Mouse (Mus musculus) cerebellum, adult 11 months (tissue): Measurements from ENCODE around the gene Olfr785.
"Not testable (repeated sequence)": the region's sequence is repeated elsewhere in the genome, so short reads cannot be mapped to it uniquely, and the experiment has no call there.

Source experiments
- DNase-seq: peaks from one replicate; pipeline ENCODE4 v3.0.0; 2022

The Olfr785 gene

DNA sequence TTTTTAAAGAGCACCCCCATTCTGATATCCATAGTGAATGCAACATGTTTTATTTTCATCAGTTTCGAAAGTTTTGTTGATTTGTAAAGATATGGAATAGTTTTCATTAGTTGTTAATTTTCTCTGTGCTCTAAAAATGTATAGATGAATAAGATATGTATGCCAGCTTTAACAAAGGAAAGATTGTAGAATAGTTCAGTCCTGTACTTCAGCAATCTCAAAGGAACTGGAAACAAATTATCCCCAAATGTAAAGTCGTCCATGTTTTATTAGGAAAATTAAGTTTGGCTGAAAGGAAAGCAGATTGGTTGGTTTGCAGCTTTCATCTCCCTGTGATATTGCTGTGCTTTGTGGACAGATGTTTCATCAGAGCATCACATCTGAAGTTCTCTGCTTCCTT lies at the start of gene Olfr785:
Gene Olfr785, plus strand, starts transcription at position 301 of the 400 bp plus-strand sequence.
- DNase-seq, result no peak

DNA sequence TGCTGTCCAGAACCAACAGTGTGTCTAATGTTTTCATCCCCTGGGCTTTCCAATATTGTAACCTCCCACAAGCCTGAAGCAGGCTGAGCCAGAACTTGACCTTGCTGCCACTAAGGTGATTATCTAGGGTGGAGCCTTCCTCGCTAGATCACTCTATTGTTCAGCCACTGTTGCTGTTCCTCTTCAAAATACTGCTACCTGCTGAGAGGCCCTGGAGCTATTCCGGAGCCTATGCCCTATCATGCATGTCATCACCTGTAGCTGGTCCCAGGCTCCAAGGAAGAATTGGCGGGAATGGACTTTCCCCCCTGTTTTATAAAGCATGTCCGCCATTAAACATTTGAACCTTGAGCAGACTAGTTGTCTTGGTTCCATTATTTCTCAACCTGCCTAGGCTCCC lies 48.7 kb upstream of the Olfr785 start:
- not testable (repeated sequence) for DNase-seq

DNA sequence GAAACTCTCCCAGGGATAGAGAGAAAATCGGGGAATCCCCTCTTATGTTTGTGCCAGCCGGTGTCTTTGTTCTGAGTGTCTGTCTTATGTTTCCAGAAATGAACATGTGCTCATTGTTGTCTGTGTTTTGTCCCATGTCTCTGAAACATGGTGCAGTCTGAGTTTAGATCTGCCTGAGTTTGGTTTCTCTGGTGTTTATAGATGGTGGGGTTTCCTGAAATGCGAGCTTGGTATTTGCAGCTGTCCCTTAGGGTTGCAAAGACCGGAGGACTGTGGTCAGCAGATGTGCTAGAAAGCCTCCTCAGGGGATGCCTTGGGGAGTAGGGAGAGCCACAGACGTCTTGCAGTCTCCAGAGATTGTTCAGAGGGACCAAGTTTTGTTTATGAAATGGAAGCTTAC lies 47.9 kb upstream of the Olfr785 start:
- DNase-seq, result no peak

DNA sequence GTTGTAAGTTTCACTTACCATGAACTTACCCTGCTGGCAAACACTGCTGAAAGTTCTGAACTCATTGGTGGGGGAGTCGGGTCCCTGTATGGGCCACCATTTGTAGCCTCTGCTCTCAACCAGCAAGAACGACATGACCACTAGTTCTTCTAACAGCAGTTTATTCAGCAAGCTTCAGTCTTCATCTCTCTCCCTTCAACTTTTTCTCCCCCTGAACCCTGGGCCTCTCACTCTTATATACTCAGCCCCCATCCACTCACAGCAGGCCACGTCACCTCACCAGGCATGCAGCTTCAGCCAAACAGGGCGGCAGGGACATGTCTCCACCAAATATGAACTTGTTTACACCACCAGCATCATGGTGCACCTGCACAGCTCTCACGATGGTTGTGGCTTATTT lies 31.2 kb upstream of the Olfr785 start:
- not testable (repeated sequence) for DNase-seq

DNA sequence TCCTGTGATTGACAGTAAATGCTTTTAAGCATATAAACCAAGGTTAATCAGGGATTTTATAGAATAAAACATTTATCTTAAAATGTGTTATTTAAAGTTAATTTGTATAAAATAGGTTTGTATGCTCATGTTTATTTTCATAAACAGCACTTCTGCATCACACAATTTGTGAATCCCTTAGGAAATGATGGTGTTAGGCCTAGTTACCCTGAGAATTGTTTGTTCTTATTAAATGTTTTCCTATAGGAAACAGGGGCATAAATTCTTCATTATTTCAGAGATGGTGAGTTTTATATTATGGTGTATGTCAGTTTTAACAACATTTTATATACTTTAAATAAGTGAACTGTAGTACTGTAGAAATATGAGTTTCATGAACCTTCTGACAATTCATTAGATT lies 21.4 kb upstream of the Olfr785 start, which contains the start of gene Olfr784:
Gene Olfr784, plus strand, starts transcription at position 301 of the 400 bp plus-strand sequence.
- DNase-seq, result no peak

DNA sequence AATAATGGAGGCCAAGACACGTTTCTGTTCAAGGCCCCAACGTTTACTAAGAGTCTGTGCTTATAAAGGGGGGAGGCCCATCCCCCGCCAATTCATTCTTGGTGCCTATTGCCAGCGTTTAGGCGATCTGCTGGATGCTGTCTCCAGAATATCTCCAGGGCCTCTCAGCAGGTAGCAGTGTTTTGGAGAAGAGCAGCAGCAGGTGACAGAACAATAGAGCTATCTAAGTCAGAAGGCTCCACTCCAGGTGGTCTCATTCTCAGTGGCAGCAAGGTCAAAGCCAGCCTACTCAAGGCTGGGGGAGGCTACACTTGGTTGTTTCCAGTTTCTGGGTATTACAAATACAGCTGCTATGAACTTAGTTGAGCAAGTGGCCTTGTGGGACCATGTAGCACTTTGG lies 4.3 kb upstream of the Olfr785 start:
- DNase-seq, result no peak

DNA sequence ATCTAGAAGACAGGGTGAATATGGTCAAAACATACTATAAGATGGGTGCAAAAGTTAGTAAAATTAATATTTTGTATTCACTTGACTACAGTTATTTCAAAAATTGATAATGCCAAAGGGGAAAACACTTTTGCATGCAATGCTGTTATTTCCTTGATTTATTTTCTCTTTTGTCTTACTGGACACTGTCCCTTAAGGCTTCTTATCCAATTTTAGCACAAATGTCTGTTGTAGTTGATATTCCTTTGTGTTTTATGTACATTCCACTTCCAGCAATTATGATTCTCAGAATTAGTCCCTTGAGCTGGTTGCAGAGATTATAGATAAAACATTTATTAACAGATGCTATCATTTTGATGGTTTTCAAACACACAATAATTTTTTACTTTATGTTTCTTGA lies 21.8 kb downstream of the Olfr785 start, which contains the start of gene Olfr786:
Gene Olfr786, plus strand, starts transcription at position 301 of the 400 bp plus-strand sequence.
- DNase-seq, result no peak
